Mouse (Mus musculus): ENCODE data around the gene Grin2b. TPM values are rescaled to one million over a fixed set of nuclear protein-coding genes. Genes with fewer than 3 reads are reported as not detected.

Grin2b gene
- polyA plus RNA-seq (2021; fragmentation: Nextera tagmentation), result 218 and 280 TPM in 2 replicates
- long read RNA-seq, experiment 1, transcript Grin2b-207 (3 exons, 241 nt), result major isoform, 5 of 231 reads
- long read RNA-seq, experiment 1, partial matches to known transcripts, result 87 of 231 reads
- long read RNA-seq, experiment 1, other reads (novel, unspliced or antisense), result 139 of 231 reads
- long read RNA-seq, experiment 2, partial matches to known transcripts, result 24 of 194 reads
- long read RNA-seq, experiment 2, other reads (novel, unspliced or antisense), result 170 of 194 reads

DNA sequence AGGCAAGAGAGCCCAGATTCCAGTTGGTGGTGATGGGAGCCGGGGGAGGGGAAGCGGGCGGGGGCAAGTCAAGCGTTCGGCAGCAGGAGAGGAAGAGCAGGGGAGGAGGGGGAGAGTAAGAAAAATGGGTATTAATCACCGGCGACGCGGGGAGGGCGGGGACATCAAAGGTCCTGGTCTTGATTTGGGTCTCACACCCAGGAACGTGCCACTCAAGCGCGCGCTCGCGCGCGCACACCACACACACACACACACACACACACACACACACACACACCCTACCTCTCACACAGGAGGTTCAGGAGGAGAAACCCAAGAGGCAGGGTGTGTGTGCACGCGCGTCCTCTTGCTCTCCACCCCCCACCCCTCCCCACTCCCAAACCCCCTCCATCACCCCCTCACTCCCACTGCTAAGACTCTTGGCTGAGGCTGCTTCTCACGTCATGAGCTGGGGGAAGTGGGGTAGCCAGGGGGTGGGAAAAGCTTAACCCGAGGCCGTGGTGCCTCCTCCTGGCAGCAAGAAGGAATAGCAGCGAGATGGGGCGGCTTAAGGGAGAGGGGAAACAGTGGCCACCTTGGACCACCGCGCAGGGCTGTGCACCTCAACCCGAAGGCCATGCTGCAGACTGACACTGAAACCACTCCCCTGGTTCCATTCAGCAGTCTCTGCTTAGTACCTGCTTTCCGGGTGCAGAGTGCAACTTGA is at the start of gene Grin2b:
Grin2b (minus strand) TSS at position 321 of the 706 bp plus-strand sequence.

Small RNAs within 50 kb of the gene (microRNA-seq; reads per million reads assigned to microRNA genes)
- not detected for gene Gm22892

Other genes starting within 250 kb of the Grin2b start
- not detected in 2 replicates for gene Gm8994, start 154.0 kb upstream of the Grin2b start, polyA plus RNA-seq (2021; fragmentation: Nextera tagmentation)
- gene E330021D16Rik, start 242.1 kb upstream of the Grin2b start, polyA plus RNA-seq (2021; fragmentation: Nextera tagmentation), result not detected in 2 replicates